Mouse (Mus musculus): ENCODE measurements around the gene Dock2. TPM values are rescaled to one million over a fixed set of nuclear protein-coding genes. Genes with fewer than 3 reads are reported as not detected.

Gene Dock2
- polyA plus RNA-seq, 1 experiment from 2014 or later = 0.52 TPM

- Histone ChIP-seq H3K4me1 (replicated peaks) (peaks cover 6% of the 10 kb centered on the region; the same call in 1 of the 2 replicates), H3K27ac (no peak overlapping the region), H3K9me3 (no peaks in the 10 kb centered on the region), H3K4me3 (no peak overlapping the region), H3K27me3 (ENCODE audit: insufficient read depth, poor library complexity, severe bottlenecking) (no peaks in the 10 kb centered on the region), H3K36me3 (no peaks in the 10 kb centered on the region)
- DNase-seq (ENCODE audit: low spot score) = no peak
- WGBS = 54% methylated on average over 4 of the region's 4 CpGs
Measured at GRCm38 (mm10) chr11:34515301-34515700, 268.4 kb downstream of the Dock2 start.

DNA sequence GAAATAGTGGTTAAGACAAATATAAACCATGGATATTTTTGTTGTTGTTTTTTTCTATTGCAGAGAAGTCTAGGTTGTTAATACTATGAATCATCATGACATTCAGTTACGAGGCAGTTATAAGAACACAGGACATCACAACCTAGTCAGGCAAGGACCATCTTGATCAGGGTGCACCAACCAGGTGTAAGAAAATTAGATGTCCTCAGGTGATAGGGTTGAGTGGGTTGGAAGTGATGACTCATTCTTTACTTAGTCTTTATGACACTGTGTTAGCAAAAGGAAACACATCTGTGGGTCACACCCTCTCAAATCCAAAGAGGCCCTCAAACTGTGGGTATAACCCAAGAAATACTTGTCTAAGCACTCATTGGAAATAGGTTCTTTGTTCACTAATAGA lies 277.3 kb downstream of the Dock2 start:
- WGBS = 86% methylated on average over 1 of the region's 1 CpGs
- no peak overlapping the region for H3K4me3 ChIP-seq

GRCm38 (mm10) chr11:34499663-34500062 lies 284.0 kb downstream of the Dock2 start:
- no peak for DNase-seq (ENCODE audit: low spot score)
- Histone ChIP-seq H3K4me3 (no peak overlapping the region), H3K27me3 (ENCODE audit: insufficient read depth, poor library complexity, severe bottlenecking) (no peaks in the 10 kb centered on the region), H3K4me1 (replicated peaks) (0 out of 2 replicates have a peak, but pooled peaks cover under 1% of the 10 kb centered on the region), H3K36me3 (no peaks in the 10 kb centered on the region), H3K27ac (no peak overlapping the region), H3K9me3 (no peaks in the 10 kb centered on the region)
- WGBS = 88% methylated on average over 1 of the region's 1 CpGs

More for the DNA sequence above, 277.3 kb downstream of the Dock2 start:
- Histone ChIP-seq H3K9me3 (no peaks in the 10 kb centered on the region), H3K4me1 (replicated peaks) (no peaks in the 10 kb centered on the region), H3K27me3 (ENCODE audit: insufficient read depth, poor library complexity, severe bottlenecking) (no peaks in the 10 kb centered on the region), H3K36me3 (no peaks in the 10 kb centered on the region), H3K27ac (no peak overlapping the region)
- no peak for DNase-seq (ENCODE audit: low spot score)

DNA sequence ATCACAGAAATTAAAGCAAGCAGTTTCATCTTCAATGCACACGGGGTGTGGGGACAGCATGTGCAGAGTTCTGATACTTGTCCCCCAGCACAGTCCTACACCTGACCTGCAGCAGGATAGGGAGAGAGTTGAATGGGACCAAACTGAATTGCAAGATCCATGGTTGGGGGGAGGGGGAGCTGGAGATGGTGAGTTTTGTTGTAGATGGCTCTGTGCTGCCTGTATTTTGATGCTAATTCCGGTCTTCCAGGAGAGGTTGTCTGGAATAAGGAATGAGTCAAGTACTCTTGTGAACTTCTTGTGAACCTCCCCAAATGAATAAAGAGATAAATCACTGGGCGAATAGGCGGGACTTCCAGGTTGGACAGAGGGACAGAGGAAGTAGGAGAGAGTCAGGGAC lies 289.0 kb downstream of the Dock2 start:
- no peaks in the 10 kb centered on the region for H3K27me3 ChIP-seq (ENCODE audit: insufficient read depth, poor library complexity, severe bottlenecking)
- WGBS = 71% methylated on average over 4 of the region's 4 CpGs
- no peak for DNase-seq (ENCODE audit: low spot score)

GRCm38 (mm10) chr11:34492986-34493385 lies 290.7 kb downstream of the Dock2 start:
- no peaks in the 10 kb centered on the region for H3K27me3 ChIP-seq (ENCODE audit: insufficient read depth, poor library complexity, severe bottlenecking)
- DNase-seq (ENCODE audit: low spot score) = no peak
- no peak overlapping the region for H3K27ac ChIP-seq
- no peaks in the 10 kb centered on the region for H3K36me3 ChIP-seq
- H3K4me1 ChIP-seq (replicated peaks) = 0 out of 2 replicates have a peak, but pooled peaks cover 3% of the 10 kb centered on the region
- WGBS = 90% methylated on average over 3 of the region's 3 CpGs
- H3K4me3 ChIP-seq = no peak overlapping the region
- H3K9me3 ChIP-seq = no peaks in the 10 kb centered on the region

More for the DNA sequence above, 289.0 kb downstream of the Dock2 start:
- no peaks in the 10 kb centered on the region for H3K9me3 ChIP-seq
- no peaks in the 10 kb centered on the region for H3K36me3 ChIP-seq
- H3K4me1 ChIP-seq (replicated peaks) = 0 out of 2 replicates have a peak, but pooled peaks cover 3% of the 10 kb centered on the region
- H3K27ac ChIP-seq = no peak overlapping the region
- no peak overlapping the region for H3K4me3 ChIP-seq

DNA sequence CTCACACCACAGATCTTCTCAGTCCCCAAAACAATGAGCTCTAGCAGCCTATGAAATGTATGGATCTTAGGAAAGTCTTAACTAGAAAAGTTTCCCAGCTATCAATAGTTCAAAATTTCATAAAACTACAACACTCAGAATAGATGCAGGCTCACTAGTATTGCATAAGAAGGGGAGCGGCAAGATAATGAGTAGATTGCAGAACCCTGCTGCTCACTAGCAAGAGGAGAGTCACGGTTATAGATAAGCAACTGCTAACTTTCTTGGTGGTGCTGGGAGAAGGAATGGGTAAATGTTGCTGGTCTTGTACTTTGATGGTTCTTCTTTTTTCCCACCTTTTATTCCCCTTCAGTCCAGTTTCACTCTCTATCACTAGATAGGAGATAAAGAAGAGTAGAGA lies 291.5 kb downstream of the Dock2 start:
- Histone ChIP-seq H3K4me1 (replicated peaks) (0 out of 2 replicates have a peak, but pooled peaks cover 3% of the 10 kb centered on the region), H3K27ac (no peak overlapping the region), H3K9me3 (no peaks in the 10 kb centered on the region), H3K27me3 (ENCODE audit: insufficient read depth, poor library complexity, severe bottlenecking) (no peaks in the 10 kb centered on the region), H3K36me3 (no peaks in the 10 kb centered on the region), H3K4me3 (no peak overlapping the region)
- no peak for DNase-seq (ENCODE audit: low spot score)
- 83% methylated on average over 2 of the region's 2 CpGs for WGBS

DNA sequence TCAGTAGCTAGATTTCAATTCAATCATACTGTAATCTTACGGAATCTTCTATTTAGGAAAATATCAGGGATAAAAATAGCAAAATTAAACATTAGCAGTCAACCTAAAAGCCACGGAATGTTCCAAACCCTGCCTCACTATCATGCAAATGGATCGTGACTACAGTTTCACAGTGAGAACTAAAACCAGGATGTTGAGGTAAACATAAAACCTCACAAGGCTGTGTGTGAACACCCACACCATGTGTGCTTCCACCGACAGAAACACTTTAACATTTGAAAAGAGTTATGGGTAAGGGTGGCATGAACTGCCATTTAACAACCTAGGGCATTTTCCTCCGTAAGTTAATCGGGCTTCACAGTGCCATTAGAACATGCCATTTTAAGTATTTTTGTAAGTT lies 294.1 kb downstream of the Dock2 start:
- no peak for DNase-seq (ENCODE audit: low spot score)
- Histone ChIP-seq H3K4me3 (no peak overlapping the region), H3K9me3 (no peaks in the 10 kb centered on the region), H3K27ac (no peak overlapping the region), H3K36me3 (no peaks in the 10 kb centered on the region), H3K4me1 (replicated peaks) (0 out of 2 replicates have a peak, but pooled peaks cover 2% of the 10 kb centered on the region), H3K27me3 (ENCODE audit: insufficient read depth, poor library complexity, severe bottlenecking) (no peaks in the 10 kb centered on the region)
- 87% methylated on average over 6 of the region's 6 CpGs for WGBS

DNA sequence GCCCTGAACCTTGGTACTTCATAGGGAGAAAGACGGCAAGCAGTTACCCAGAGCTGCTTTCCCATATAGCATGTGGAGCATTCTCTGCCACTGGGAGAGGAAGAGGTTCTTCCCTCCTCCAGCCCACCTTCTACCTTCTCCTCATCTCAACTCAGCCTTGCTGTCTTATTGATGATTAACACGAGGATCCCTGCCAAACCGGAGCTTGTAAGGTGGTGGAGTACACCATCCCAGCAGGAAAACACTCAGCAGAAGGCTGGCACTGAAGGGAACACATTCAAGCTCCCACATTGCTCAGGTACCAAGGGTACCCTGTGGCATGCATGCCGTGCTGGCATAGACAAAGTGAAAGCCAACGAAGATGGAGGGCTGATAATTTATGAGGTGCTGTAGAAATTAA lies 304.4 kb downstream of the Dock2 start:
- no peaks in the 10 kb centered on the region for H3K27me3 ChIP-seq (ENCODE audit: insufficient read depth, poor library complexity, severe bottlenecking)
- H3K27ac ChIP-seq = no peak overlapping the region
- H3K4me3 ChIP-seq = no peak overlapping the region
- 83% methylated on average over 5 of the region's 5 CpGs for WGBS
- DNase-seq (ENCODE audit: low spot score) = no peak
- no peaks in the 10 kb centered on the region for H3K9me3 ChIP-seq
- H3K36me3 ChIP-seq = no peaks in the 10 kb centered on the region
- no peaks in the 10 kb centered on the region for H3K4me1 ChIP-seq (replicated peaks)

DNA sequence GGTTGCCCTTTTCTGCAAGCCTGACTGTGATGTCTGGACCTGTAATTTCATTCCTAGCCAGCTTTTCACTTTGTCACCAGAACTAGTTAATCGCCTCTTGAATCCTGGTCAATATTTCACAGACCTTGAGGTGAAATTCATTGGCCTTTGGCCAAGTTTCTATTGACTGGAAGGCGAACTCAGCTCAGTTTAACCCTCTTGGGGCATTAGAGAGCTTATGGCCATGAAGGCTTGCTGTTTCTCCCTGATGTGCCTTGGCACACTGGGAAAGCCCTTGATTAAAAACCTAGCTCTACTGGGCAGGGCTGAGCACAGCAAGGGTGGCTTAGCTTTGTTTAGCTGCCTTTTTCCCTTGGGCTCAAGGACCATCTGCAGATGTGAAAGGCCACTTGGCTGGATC lies 313.9 kb downstream of the Dock2 start:
- Histone ChIP-seq H3K27ac (no peak overlapping the region), H3K4me1 (replicated peaks) (no peaks in the 10 kb centered on the region), H3K27me3 (ENCODE audit: insufficient read depth, poor library complexity, severe bottlenecking) (no peaks in the 10 kb centered on the region), H3K4me3 (no peak overlapping the region), H3K36me3 (no peaks in the 10 kb centered on the region), H3K9me3 (no peaks in the 10 kb centered on the region)
- no peak for DNase-seq (ENCODE audit: low spot score)
- 75% methylated on average over 2 of the region's 2 CpGs for WGBS

DNA sequence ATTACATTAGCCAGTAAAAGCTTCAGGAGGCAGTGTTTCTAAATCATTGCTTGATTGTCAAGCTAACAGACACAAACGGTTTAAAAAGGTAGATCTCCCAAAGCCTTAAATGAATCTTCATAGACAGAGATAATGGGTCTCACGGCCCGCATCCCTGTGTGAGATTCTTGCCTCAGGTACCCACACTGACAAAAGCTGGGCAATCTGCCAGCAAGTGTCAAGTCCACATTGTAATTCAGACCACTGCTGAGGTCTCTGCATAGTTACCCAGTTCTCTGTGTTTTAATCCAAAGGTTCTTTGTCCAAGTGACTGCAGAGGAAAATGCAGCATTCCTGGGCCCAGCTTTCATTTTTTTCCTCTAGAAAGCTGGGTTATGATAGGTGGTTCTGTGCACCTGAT lies 315.1 kb downstream of the Dock2 start:
- H3K9me3 ChIP-seq = no peaks in the 10 kb centered on the region
- WGBS = 85% methylated on average over 3 of the region's 3 CpGs
- no peak overlapping the region for H3K4me3 ChIP-seq
- no peak for DNase-seq (ENCODE audit: low spot score)
- H3K36me3 ChIP-seq = no peaks in the 10 kb centered on the region
- H3K27ac ChIP-seq = no peak overlapping the region
- no peaks in the 10 kb centered on the region for H3K4me1 ChIP-seq (replicated peaks)
- no peaks in the 10 kb centered on the region for H3K27me3 ChIP-seq (ENCODE audit: insufficient read depth, poor library complexity, severe bottlenecking)

DNA sequence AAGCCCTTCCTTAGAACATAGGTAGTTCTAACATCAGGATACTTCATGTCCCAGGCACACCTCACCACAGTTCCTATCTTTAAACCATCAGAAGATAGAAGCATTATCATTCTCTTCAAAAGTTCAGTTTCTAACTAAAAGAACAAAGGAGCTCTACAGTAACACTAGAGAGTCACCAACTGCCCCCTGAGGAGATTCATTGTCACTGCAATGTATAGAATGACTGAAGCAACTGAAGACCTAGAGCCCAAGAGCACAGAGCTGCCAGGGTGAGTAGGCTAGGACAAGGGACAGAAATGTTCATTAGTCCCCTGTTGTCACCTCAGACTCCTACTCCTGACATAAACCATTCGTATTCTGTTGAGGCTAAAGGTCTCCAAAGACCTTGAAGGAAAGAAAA lies 316.6 kb downstream of the Dock2 start:
- H3K9me3 ChIP-seq = no peaks in the 10 kb centered on the region
- no peak for DNase-seq (ENCODE audit: low spot score)
- H3K36me3 ChIP-seq = no peaks in the 10 kb centered on the region
- no peak overlapping the region for H3K27ac ChIP-seq
- no peak overlapping the region for H3K4me3 ChIP-seq
- H3K4me1 ChIP-seq (replicated peaks) = no peaks in the 10 kb centered on the region
- WGBS = 68% methylated on average over 1 of the region's 1 CpGs
- no peaks in the 10 kb centered on the region for H3K27me3 ChIP-seq (ENCODE audit: insufficient read depth, poor library complexity, severe bottlenecking)

GRCm38 (mm10) chr11:34449944-34450343 lies 333.7 kb downstream of the Dock2 start:
- Histone ChIP-seq H3K27ac (no peak overlapping the region), H3K36me3 (no peaks in the 10 kb centered on the region), H3K4me1 (replicated peaks) (0 out of 2 replicates have a peak, but pooled peaks cover 3% of the 10 kb centered on the region), H3K4me3 (no peak overlapping the region), H3K27me3 (ENCODE audit: insufficient read depth, poor library complexity, severe bottlenecking) (no peaks in the 10 kb centered on the region), H3K9me3 (no peaks in the 10 kb centered on the region)
- DNase-seq (ENCODE audit: low spot score) = no peak
- WGBS = 93% methylated on average over 4 of the region's 4 CpGs

- H3K27me3 ChIP-seq (ENCODE audit: insufficient read depth, poor library complexity, severe bottlenecking) = no peaks in the 10 kb centered on the region
- no peak overlapping the region for H3K27ac ChIP-seq
- 0 out of 2 replicates have a peak, but pooled peaks cover 3% of the 10 kb centered on the region for H3K4me1 ChIP-seq (replicated peaks)
- H3K36me3 ChIP-seq = no peaks in the 10 kb centered on the region
- H3K4me3 ChIP-seq = no peak overlapping the region
- no peaks in the 10 kb centered on the region for H3K9me3 ChIP-seq
- DNase-seq (ENCODE audit: low spot score) = peak; percentile 43
- 45% methylated on average over 4 of the region's 4 CpGs for WGBS
Measured at GRCm38 (mm10) chr11:34447891-34448290, 335.8 kb downstream of the Dock2 start.

DNA sequence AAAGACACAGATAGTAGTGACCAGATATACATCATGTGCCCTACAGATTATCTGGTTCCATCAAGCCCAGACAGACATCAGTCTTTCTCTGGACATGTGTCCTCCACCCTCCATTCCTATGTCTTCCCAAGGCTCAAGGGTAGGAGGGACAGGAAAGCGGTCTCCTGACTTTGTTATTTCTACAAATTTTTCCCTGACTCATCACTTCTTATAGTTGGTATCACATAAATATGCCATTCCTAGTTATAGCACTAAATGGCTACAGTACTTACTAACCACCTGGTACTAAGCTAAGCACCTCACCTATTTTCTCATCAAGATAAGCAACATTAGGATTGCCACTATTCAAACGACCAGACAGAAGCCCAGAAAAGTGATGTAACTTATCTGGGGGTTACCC lies 345.3 kb downstream of the Dock2 start:
- no peaks in the 10 kb centered on the region for H3K9me3 ChIP-seq
- no peaks in the 10 kb centered on the region for H3K36me3 ChIP-seq
- 78% methylated on average over 2 of the region's 2 CpGs for WGBS
- no peaks in the 10 kb centered on the region for H3K4me1 ChIP-seq (replicated peaks)
- no peaks in the 10 kb centered on the region for H3K27me3 ChIP-seq (ENCODE audit: insufficient read depth, poor library complexity, severe bottlenecking)
- no peak overlapping the region for H3K27ac ChIP-seq
- no peak overlapping the region for H3K4me3 ChIP-seq
- DNase-seq (ENCODE audit: low spot score) = no peak

Data from hindbrain, embryonic 10.5 days (tissue).